Mouse (Mus musculus): ENCODE data around the gene 4930432K21Rik. TPM values are rescaled to one million over a fixed set of nuclear protein-coding genes. Genes with fewer than 3 reads are reported as not detected.

4930432K21Rik gene
- polyA plus RNA-seq, 1 experiment from 2014 or later: 1.6 TPM

MicroRNAs within 50 kb of the gene (microRNA counts, 519-probe panel; counts per million panel counts)
- microRNA mmu-miR-181c: 4,399 counts per million, percentile 55 among the panel's probes with 10 or more counts
- microRNA mmu-miR-23a: 4,250 counts per million, percentile 51 among the panel's probes with 10 or more counts
- microRNA mmu-miR-27a: 4,817 counts per million, percentile 65 among the panel's probes with 10 or more counts

Small RNA genes within 50 kb of the gene (microRNA-seq; reads per million reads assigned to microRNA genes)
- gene Gm25110 (not detected), gene Mir181c (10,672 reads per million, percentile 97 among the genes with 10 or more reads in this experiment), gene Mir181d (5,587 reads per million, percentile 93 among the genes with 10 or more reads in this experiment), gene Mir23a (2,848 reads per million, percentile 86 among the genes with 10 or more reads in this experiment), gene Mir24-2 (not detected), gene Mir27a (69.1 reads per million, percentile 41 among the genes with 10 or more reads in this experiment), gene Mir3074-2 (not detected)

Other genes starting within 250 kb of the 4930432K21Rik start
- 60.8 and 75.0 TPM in 2 replicates for gene Adgrl1, start 247.9 kb upstream of the 4930432K21Rik start, polyA plus RNA-seq (2014; fragmentation: Nextera tagmentation; extraction: Ambion mirVana)
- 0.82 and 1.1 TPM in 2 replicates for gene Gm10644, start 192.8 kb upstream of the 4930432K21Rik start, polyA plus RNA-seq (2014; fragmentation: Nextera tagmentation; extraction: Ambion mirVana)
- gene Asf1b, start 192.5 kb upstream of the 4930432K21Rik start, polyA plus RNA-seq (2014; fragmentation: Nextera tagmentation; extraction: Ambion mirVana): 5.1 and 7.6 TPM in 2 replicates
- gene Prkaca, start 175.0 kb upstream of the 4930432K21Rik start, polyA plus RNA-seq (2014; fragmentation: Nextera tagmentation; extraction: Ambion mirVana): 175 and 181 TPM in 2 replicates
- 13.6 and 14.8 TPM in 2 replicates for gene Samd1, start 150.4 kb upstream of the 4930432K21Rik start, polyA plus RNA-seq (2014; fragmentation: Nextera tagmentation; extraction: Ambion mirVana)
- 0.86 and 0.95 TPM in 2 replicates for gene 1700067K01Rik, start 146.5 kb upstream of the 4930432K21Rik start, polyA plus RNA-seq (2014; fragmentation: Nextera tagmentation; extraction: Ambion mirVana)
- 1.9 TPM in 1 of 2 replicates, not detected in the other for gene 2210011C24Rik, start 135.9 kb upstream of the 4930432K21Rik start, polyA plus RNA-seq (2014; fragmentation: Nextera tagmentation; extraction: Ambion mirVana)
- gene Palm3, start 126.6 kb upstream of the 4930432K21Rik start, polyA plus RNA-seq (2014; fragmentation: Nextera tagmentation; extraction: Ambion mirVana): 5.1 and 5.2 TPM in 2 replicates
- 0.43 and 0.45 TPM in 2 replicates for gene Il27ra, start 105.4 kb upstream of the 4930432K21Rik start, polyA plus RNA-seq (2014; fragmentation: Nextera tagmentation; extraction: Ambion mirVana)
- 0.82 and 0.91 TPM in 2 replicates for gene Rln3, start 103.0 kb upstream of the 4930432K21Rik start, polyA plus RNA-seq (2014; fragmentation: Nextera tagmentation; extraction: Ambion mirVana)
- gene Gm10643, start 82.9 kb upstream of the 4930432K21Rik start, polyA plus RNA-seq (2014; fragmentation: Nextera tagmentation; extraction: Ambion mirVana): 1.8 and 2.2 TPM in 2 replicates
- gene Rfx1, start 81.2 kb upstream of the 4930432K21Rik start, polyA plus RNA-seq (2014; fragmentation: Nextera tagmentation; extraction: Ambion mirVana): 10.1 and 12.8 TPM in 2 replicates
- gene Dcaf15, start 43.3 kb upstream of the 4930432K21Rik start, polyA plus RNA-seq (2014; fragmentation: Nextera tagmentation; extraction: Ambion mirVana): 16.5 and 19.0 TPM in 2 replicates
- gene Podnl1, start 22.0 kb upstream of the 4930432K21Rik start, polyA plus RNA-seq (2014; fragmentation: Nextera tagmentation; extraction: Ambion mirVana): 0.43 and 0.50 TPM in 2 replicates
- gene Cc2d1a, start 89 bp upstream of the 4930432K21Rik start, polyA plus RNA-seq (2014; fragmentation: Nextera tagmentation; extraction: Ambion mirVana): 26.8 and 30.7 TPM in 2 replicates
- gene Nanos3, start 37.2 kb downstream of the 4930432K21Rik start, polyA plus RNA-seq (2014; fragmentation: Nextera tagmentation; extraction: Ambion mirVana): 12.4 and 12.5 TPM in 2 replicates
- gene Zswim4, start 89.0 kb downstream of the 4930432K21Rik start, polyA plus RNA-seq (2014; fragmentation: Nextera tagmentation; extraction: Ambion mirVana): 12.9 and 20.5 TPM in 2 replicates
- gene D8Ertd738e, start 101.7 kb downstream of the 4930432K21Rik start, polyA plus RNA-seq (2014; fragmentation: Nextera tagmentation; extraction: Ambion mirVana): 265 and 294 TPM in 2 replicates
- gene Mri1, start 109.3 kb downstream of the 4930432K21Rik start, polyA plus RNA-seq (2014; fragmentation: Nextera tagmentation; extraction: Ambion mirVana): 51.3 and 51.7 TPM in 2 replicates
- 22.5 and 28.8 TPM in 2 replicates for gene Ccdc130, start 122.4 kb downstream of the 4930432K21Rik start, polyA plus RNA-seq (2014; fragmentation: Nextera tagmentation; extraction: Ambion mirVana)
- 20.1 and 29.8 TPM in 2 replicates for gene Cacna1a, start 240.4 kb downstream of the 4930432K21Rik start, polyA plus RNA-seq (2014; fragmentation: Nextera tagmentation; extraction: Ambion mirVana)

Data from neural tube, embryonic 14.5 days (tissue).